Mouse (Mus musculus): Measurements from ENCODE around the gene 4930402K13Rik.
"Not testable (repeated sequence)": the region's sequence is repeated elsewhere in the genome, so short reads cannot be mapped to it uniquely, and the experiment has no call there.

- peak; percentile 28 for TF ChIP-seq CTCF (IDR thresholded peaks at IDR 0.05; ENCODE audit: low read depth, low read length)
- not testable (repeated sequence) for TF ChIP-seq POLR2A (IDR thresholded peaks at IDR 0.05; ENCODE audit: insufficient read depth, low read length)
Measured at GRCm38 (mm10) chrX:9060952-9061351, 43.4 kb upstream of the 4930402K13Rik start.
